Mouse (Mus musculus) myocyte (in vitro differentiated cells): ENCODE data around the gene Sdr42e1.

Experiments used
- POLR2A ChIP-seq: IDR thresholded peaks from one replicate; pipeline ENCODE4 v1.6.1; 2011; ENCODE audit warnings: low read depth, mild to moderate bottlenecking, control low read depth, moderate library complexity; ENCODE audit not compliant: insufficient read length
- POLR2AphosphoS2 ChIP-seq: IDR thresholded peaks from one replicate; pipeline ENCODE4 v1.6.1; 2011; ENCODE audit warnings: low read depth, control low read depth; ENCODE audit not compliant: insufficient read length
- TCF12 ChIP-seq: IDR thresholded peaks from one replicate; pipeline ENCODE4 v1.6.1; 2011; ENCODE audit warnings: mild to moderate bottlenecking, control low read depth; ENCODE audit not compliant: poor library complexity, insufficient read depth, severe bottlenecking

DNA sequence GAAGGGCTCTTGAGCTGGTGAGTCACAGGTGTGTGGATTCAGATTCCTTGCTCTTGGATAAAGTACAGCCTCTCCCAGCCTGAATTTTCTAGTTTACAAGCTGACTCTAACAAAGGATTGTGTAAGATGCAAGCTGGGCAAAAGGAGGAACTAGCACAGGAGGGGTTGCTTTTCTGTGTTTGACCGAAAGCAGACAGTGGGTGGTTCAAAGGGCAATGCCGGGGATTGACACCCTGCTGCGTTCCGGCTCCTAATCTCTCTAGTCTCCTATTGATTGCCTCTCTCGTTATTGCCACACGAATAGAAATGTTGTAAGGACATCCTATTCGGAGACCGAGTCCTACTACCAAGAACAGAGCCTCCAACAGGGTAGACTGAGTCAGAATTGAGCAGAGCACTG is 27.2 kb upstream of the Sdr42e1 start:
- TF ChIP-seq POLR2A (no peak), TCF12 (no peak), POLR2AphosphoS2 (no peak)
